Mouse (Mus musculus) left cerebral cortex, adult 8-10 months (tissue): ENCODE data around the gene Triml2. TPM values are rescaled to one million over a fixed set of nuclear protein-coding genes. Genes with fewer than 3 reads are reported as not detected.

Experiments used
- DNase-seq, 2 experiments: peaks; one replicate each; pipeline ENCODE4 v3.0.0; 2022; ENCODE audit warnings: low spot score in 2 of 2
- total RNA-seq, 4 experiments: library from RNA; stranded (reverse); gene quantifications; 2 replicates each; pipeline ENCODE4 v1.2.4; 2022

The Triml2 gene
- total RNA-seq, result not detected

DNA sequence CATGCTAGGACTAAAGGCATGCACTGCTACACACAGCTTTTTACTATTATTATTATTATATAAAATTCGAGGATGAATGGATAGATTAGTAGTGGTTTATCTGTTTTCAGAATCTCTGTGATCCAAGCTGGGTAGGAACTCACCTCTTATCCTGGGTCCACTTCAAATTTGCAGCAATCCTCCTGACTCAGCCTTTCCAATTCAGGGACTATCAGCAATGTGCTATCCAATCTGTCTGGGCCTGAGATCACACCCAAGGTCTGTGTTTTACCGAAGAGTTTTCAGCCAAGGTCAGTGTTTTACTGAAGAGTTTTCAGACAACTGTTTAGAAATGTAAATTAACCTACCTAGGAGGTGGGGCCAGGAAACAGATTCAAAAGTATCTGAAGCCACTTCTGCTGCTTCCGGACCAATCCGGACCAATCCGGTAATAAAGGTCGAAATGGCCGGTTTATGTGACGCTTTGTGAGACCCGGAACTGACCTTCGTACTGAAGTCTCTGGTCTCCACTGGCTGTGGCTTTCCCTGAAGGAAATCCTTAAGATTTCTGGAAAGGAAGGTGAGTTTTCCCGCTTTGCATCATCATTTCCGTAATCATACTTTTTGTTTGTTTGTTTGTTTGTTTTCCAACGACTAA lies at the start of gene Triml2:
Gene Triml2 (plus strand): TSS at position 488 of the 637 bp plus-strand sequence.
- DNase-seq, result no peak

DNA sequence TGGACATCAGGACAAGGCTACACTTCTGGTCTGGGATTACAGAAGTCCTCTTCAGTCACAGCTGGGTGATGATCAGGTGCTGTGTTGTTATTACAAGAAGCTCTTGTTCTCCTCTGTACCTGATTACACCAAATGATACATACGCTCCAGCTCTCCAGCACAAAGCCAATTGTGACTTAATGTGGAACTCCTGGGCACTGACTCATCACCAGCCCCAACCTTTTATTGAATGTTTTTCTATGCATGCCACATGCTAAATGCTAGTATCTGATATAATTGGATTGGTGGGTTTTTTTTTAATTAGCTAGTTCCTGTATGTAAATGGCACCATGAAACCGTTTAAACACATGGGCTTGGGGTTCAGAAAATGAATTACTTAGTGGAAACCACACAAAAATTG lies 39.0 kb upstream of the Triml2 start, which contains the start of gene Triml1:
Gene Triml1 (minus strand): TSS at position 101 of the 400 bp plus-strand sequence.
- no peak for DNase-seq

DNA sequence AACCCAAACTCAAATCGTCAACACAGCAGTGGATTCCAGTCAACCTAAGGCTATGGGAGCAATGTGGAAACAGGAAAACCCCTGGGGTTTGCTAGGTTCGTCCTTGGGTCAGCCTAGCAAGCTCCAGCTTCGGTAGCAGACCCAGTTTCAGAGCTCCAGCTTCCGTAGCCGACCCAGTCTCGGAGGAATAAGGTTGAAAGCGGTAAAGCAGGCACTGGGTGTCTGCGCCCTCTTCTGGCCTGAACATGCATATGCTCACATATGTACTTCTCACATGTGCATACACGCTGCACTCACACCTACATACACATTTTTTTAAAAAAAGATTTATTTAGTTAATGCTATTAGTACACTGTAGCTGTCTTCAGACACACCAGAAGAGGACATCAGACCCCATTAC lies 31.0 kb upstream of the Triml2 start:
- no peak for DNase-seq

DNA sequence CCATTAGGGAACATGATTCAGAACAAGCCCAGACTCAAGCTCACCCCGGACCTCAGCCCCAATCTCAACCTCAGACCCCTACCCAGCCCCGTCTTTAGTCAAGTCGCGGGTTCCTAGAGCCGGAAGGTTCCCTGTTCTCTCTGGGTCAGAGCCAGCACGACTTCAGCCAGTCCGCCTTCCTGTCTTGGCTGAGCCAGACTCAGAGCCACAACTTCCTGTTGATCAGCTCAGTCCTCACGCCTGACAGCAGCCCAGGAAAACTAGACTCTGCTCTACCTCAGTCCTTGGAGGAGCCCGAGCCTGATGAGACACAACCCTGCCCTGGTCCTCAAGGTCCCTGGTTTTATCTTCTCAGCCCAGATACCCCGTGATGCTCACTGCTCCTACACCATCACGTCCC lies 17.1 kb upstream of the Triml2 start:
- no peak for DNase-seq

DNA sequence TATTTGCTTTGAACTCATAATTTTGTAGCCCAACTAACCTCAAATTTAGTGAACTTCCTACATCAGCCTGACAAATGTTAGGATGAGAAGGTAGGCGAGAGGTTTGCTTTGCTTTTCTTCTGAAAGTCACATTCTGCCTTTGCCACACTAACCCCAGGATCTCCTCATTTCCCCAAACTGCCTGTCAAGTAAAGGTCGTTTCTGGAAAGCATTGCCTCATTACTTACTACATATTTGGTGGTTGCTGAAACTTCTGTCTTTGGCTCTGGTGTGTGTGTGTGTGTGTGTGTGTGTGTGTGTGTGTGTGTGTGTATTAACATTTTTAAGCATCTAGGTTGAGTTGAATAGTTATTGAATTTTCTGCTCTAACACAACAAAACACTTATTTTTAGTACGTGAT lies 15.9 kb upstream of the Triml2 start:
- no peak for DNase-seq

DNA sequence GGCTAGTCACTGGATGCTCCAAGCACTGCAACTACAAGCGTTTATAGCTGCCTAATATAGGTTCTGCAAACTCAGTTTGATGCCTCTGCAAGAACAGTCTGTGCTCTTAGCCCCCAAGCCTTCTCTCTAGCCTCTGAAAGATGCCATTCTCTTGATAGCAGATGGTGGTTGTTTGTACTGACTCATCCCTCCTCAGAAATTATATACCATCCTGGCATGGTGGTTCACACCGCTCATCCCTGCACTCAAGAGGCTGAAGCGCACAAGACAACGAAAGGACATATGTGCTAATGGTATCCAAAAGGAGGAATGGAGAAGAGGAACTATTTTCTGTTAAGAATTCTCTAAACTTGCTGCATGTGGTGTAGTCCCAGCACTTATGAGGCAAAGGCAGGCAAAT lies 12.3 kb upstream of the Triml2 start:
- peak in 1 of 2 experiments; percentile 12 for DNase-seq

DNA sequence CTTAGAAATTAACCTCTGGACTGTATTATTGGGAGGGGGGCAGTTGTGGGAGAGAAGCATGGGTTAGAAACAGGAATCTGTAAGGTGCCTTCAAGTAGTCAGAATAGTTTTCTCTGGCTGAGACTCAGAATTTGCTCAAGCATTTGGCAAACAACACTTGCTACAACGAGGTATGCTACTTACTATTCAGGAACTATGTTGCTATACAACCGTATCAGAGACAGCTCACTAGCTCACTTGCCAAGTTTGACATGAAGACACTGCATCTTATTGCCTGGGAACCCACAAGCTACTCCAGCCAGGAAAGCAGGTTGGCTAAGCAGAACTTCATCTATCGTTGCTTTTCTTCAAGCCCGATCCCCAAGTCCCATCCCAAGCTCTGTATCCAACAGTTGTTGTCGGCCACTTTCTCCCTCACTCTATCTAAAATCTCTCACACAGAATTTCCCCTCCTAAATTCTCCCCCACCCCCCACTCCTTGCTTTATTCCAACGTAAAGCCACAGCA lies 11.0 kb upstream of the Triml2 start:
- no peak for DNase-seq

DNA sequence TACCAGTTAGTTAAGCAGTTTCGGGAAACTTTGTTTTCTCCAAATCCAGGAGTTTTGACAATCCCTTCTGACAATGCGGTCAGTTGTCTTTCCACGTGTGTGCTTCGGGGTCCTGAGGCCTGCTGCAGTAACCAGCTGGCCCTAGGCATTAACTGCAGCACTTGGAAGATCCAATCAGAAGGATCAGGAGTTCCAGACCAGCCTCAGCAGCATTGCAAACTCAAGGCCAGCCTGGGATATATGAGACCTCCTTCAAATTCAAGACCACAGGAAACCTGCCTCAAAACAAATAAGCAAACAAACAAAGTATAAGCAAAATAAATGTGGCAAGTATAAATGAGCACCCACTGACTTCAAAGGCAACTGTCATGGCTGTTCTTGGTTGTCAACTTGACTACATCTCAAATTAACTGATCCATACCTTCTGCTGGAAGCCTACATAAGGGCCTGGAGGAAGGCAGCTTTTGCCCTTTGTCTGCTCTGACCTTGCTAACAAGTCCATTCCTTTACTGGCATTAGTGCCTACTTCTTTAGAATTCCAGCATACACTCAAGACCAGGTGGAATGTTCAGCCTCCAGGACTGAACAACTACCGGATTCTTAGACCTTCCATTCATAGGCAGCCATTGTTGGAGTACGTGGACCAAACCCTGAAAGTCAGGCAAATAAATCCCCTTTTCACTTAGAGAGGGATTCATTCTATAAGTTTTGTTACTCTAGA lies 3.4 kb upstream of the Triml2 start:
- no peak for DNase-seq

DNA sequence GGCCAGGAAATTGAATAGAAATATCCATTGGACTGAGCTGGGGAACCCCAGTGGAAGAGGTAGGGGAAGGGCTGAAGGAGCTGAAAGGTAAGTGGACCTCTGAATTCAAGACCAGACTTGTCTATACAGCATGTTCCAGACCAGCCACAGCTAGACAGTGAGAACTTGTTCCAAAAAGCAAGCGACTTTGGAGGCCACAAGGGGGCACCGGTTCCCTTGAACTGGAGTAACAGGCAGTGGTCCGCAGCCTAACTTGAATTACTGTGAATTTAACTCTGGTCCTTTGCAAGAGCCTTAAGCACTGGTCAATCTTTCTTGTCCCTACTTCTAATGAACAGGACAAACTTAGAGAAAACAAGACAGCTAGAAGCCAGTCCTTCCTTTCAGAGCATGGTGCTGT lies 2.1 kb upstream of the Triml2 start:
- no peak for DNase-seq

DNA sequence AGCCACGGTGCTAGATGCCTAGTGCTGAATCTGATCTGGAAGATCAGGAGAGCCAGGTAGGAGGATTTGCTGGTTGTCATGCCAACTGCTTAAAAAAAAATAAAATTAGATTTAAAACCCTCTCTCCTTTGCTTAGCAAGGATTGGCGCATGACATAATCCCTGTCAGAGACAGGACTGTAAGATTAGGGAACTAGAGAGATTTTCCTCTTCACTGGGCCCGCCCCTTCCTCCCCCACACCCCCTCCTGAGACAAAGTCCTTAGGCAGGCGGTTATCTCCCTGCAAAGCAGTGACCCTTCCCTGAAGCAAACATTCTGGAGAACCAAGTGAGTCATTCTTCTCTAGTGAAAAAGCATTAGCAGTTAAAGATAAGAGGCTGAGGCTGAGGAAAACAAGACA lies 1.2 kb upstream of the Triml2 start:
- peak in 1 of 2 experiments; percentile 11 for DNase-seq

DNA sequence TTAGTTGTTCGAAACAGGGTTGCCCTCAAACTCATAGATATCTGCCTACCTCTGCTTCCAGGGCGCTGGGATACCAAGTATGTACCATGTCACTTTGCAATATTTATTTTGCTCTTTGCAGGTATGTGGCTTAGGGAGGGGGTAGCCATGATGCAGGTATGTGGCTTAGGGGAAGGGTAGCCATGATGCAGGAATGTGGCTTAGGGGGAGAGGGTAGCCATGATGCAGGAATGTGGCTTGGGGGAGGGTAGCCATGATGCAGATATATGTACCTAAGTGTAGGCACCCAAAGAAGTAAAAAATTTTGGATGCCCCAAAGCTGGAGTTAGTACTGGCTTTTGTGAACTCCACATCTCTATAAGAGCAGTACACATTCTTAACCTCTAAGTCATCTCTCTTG lies 1.9 kb downstream of the Triml2 start:
- no peak for DNase-seq

DNA sequence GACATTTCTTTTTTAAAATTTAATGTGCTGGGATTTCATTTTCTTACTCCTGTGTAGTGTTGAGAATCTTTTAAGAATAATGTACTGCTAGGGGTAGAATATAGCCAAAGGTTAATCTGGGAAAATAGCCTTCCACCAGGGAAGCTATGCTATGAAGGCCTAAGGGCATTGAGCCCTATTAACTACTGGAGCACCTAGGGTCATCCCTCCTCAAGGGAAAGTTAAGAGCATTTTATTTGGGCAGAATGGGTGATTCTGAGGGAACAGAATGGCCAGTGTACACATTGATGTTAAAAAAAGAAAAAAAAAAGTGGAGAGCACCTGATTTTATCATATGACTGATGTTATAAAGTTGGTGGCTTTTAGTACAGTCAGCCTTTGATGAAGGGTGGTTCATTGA lies 35.2 kb downstream of the Triml2 start:
- no peak for DNase-seq

DNA sequence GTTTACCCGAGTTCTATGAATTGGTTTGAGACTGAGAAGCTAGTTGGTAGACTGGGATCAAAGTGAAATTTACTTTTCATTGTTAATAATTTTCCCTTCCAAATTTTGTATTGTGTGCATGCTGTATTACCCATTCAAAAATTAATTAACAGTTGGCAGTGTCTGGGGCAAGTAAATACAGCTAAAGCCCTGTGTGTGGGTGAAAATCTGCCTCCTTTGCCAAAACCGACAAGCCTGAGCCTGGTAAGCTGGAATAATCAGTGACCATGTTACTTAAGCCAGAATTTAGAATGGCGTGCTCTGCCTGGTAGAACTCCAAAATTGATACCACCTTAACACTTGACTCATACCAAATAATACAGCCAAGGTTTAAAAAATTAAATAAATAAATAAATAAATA lies 63.0 kb downstream of the Triml2 start:
- DNase-seq, result no peak

Other genes starting within 250 kb of the Triml2 start
- not detected for gene Triml1, start 39.1 kb upstream of the Triml2 start, total RNA-seq
- gene Zfp42, start 126.4 kb downstream of the Triml2 start, total RNA-seq, result not detected